Mouse (Mus musculus): ENCODE data around the gene Cpt1a.

The Cpt1a gene

GRCm38 (mm10) chr19:3429156-3429816 lies 107.2 kb downstream of the Cpt1a start:
- no peak for DNase-seq (ENCODE audit: low read depth)

- no peak for DNase-seq (ENCODE audit: low read depth)
These were observed 108.9 kb downstream of the Cpt1a start for GRCm38 (mm10) chr19:3431066-3431465.

- no peak for DNase-seq (ENCODE audit: low read depth)
These were observed 109.8 kb downstream of the Cpt1a start for GRCm38 (mm10) chr19:3431969-3432368.

- no peak for DNase-seq (ENCODE audit: low read depth)
These were observed 112.0 kb downstream of the Cpt1a start for GRCm38 (mm10) chr19:3434124-3434523.

- DNase-seq (ENCODE audit: low read depth): no peak
These were observed 112.5 kb downstream of the Cpt1a start for GRCm38 (mm10) chr19:3434641-3435040.
